Mouse (Mus musculus): Measurements from ENCODE around the gene Tmem248. TPM values are rescaled to one million over a fixed set of nuclear protein-coding genes. Genes with fewer than 3 reads are reported as not detected.

The Tmem248 gene
- polyA plus RNA-seq, 1 experiment from 2014 or later, result 31.0 TPM

DNA sequence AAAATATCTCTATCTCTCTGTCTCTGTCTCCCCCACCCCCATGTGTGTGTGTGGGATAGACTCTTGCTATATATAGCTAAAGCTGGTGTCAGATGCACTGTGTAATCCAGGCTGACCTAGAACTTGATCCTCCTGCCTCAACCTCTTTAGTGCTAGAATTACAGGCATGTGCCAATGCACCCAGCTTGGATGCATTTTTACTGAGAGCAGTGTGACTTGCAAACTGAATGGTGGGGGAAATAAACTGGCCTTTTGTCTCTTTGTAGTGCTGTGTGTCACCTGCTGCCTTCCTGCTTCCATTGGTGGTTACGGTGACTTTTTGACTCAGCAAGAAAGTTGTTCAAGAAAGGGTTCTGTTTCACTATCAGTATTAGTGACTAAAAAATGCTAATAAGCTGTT, 20.6 kb upstream of the Tmem248 start:
- Histone ChIP-seq H3K9me3 (ENCODE audit: control insufficient read depth, low read length) (no peaks in the 10 kb centered on the region), H3K27ac (ENCODE audit: low read depth, low read length) (no peak overlapping the region), H3K9ac (replicated peaks; ENCODE audit: low read depth, low read length) (no peak overlapping the region), H3K4me1 (ENCODE audit: control insufficient read depth, insufficient read depth, low read length) (no peaks in the 10 kb centered on the region), H3K36me3 (ENCODE audit: control insufficient read depth, insufficient read depth, low read length) (peaks cover 27% of the 10 kb centered on the region), H3K27me3 (ENCODE audit: control insufficient read depth, insufficient read depth, low read length) (no peaks in the 10 kb centered on the region), H3K4me3 (ENCODE audit: low read depth, low read length) (no peak overlapping the region), H3K4me2 (ENCODE audit: low read depth, low read length) (no peak overlapping the region)
- ATAC-seq (ENCODE audit: low read depth), result no peak
- 58% methylated on average over 1 of the region's 1 CpGs for WGBS

DNA sequence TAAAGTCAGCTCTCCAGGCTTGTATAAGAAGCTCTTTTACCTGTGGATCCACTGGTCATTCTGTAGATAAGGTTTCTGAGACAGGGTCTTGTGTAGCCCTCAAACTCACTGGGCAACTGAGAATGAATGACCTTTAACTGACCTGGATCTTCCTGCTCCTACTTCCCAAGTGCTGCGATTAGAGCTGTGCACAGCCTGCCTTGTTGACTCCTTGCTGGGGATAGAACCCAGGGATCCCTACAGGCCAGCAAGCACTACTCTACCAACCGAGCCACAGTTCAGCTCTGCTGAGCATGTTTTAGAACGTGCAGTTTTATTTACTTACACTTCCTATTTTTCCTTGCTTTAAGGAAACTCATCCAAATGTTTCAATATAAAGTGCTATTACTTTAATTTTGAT, 19.4 kb upstream of the Tmem248 start:
- Histone ChIP-seq H3K4me1 (ENCODE audit: control insufficient read depth, insufficient read depth, low read length) (no peaks in the 10 kb centered on the region), H3K36me3 (ENCODE audit: control insufficient read depth, insufficient read depth, low read length) (peaks cover 21% of the 10 kb centered on the region), H3K27ac (ENCODE audit: low read depth, low read length) (no peak overlapping the region), H3K4me2 (ENCODE audit: low read depth, low read length) (no peak overlapping the region), H3K9ac (replicated peaks; ENCODE audit: low read depth, low read length) (no peak overlapping the region), H3K9me3 (ENCODE audit: control insufficient read depth, low read length) (no peaks in the 10 kb centered on the region), H3K4me3 (ENCODE audit: low read depth, low read length) (no peak overlapping the region), H3K27me3 (ENCODE audit: control insufficient read depth, insufficient read depth, low read length) (no peaks in the 10 kb centered on the region)
- 88% methylated on average over 3 of the region's 3 CpGs for WGBS
- ATAC-seq (ENCODE audit: low read depth), result no peak

DNA sequence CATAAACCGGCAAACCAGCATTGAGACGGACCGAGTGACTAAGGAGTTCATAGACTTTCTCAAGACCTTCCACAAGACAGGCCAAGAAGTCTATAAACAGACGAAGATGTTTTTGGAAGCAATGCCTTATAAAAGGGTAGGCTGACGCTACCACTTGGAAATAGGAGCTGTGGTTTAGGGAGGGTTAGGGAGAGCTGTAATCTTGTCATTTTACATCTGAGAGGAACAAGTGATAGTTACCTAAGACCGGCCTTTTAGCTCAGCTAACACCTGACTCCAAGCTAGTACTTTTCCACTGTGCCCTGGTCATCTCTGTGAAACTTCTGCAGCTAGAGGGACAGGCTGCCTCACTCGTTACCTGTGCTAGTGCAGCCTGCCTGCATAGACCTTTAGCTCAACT, 18.9 kb upstream of the Tmem248 start:
- Histone ChIP-seq H3K4me1 (ENCODE audit: control insufficient read depth, insufficient read depth, low read length) (no peaks in the 10 kb centered on the region), H3K4me3 (ENCODE audit: low read depth, low read length) (no peak overlapping the region), H3K9me3 (ENCODE audit: control insufficient read depth, low read length) (no peaks in the 10 kb centered on the region), H3K36me3 (ENCODE audit: control insufficient read depth, insufficient read depth, low read length) (peaks cover 20% of the 10 kb centered on the region), H3K4me2 (ENCODE audit: low read depth, low read length) (no peak overlapping the region), H3K27me3 (ENCODE audit: control insufficient read depth, insufficient read depth, low read length) (no peaks in the 10 kb centered on the region), H3K9ac (replicated peaks; ENCODE audit: low read depth, low read length) (no peak overlapping the region), H3K27ac (ENCODE audit: low read depth, low read length) (no peak overlapping the region)
- ATAC-seq (ENCODE audit: low read depth), result no peak
- WGBS, result 94% methylated on average over 7 of the region's 7 CpGs

DNA sequence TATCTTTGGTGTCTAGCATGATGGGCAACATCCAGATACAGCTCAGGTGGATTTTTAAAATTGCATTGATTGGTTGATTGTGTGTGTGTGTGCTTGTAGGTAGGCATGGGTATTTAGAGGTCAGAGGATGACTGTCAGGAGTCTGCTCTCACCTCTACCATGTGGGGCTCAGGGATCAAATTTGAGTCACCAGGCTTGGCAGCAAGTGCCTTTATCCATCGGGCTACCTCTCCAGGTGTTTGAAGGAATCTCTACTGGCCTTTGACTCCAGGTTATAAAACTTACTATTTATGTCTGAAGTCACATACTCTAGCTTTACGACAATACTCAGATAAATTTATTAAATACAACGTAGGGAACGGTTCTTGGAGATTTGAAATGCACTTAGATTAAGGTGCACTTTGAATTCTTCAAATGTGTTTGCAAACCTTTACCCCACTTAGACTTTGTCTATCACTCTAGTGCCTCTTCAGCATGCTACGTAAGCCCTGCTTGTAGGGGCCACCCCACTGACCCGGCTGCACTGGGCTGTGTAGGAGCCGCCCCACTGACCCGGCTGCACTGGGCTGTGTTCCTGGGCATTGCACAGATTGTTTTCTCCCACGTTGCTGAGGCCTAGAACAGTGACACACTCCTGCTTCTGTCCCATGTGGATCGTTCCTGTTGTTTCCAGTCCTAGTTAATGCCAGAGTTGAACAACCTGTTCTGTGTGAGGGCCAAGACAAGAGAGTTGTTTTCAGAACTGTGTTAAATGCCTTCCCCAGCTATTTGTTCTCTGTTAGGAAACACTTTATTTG, 16.4 kb upstream of the Tmem248 start:
- Histone ChIP-seq H3K4me1 (ENCODE audit: control insufficient read depth, insufficient read depth, low read length) (no peaks in the 10 kb centered on the region), H3K27ac (ENCODE audit: low read depth, low read length) (no peak overlapping the region), H3K36me3 (ENCODE audit: control insufficient read depth, insufficient read depth, low read length) (peaks cover 16% of the 10 kb centered on the region), H3K4me3 (ENCODE audit: low read depth, low read length) (no peak overlapping the region), H3K27me3 (ENCODE audit: control insufficient read depth, insufficient read depth, low read length) (no peaks in the 10 kb centered on the region), H3K4me2 (ENCODE audit: low read depth, low read length) (no peak overlapping the region), H3K9me3 (ENCODE audit: control insufficient read depth, low read length) (no peaks in the 10 kb centered on the region), H3K9ac (replicated peaks; ENCODE audit: low read depth, low read length) (no peak overlapping the region)
- WGBS, result 88% methylated on average over 10 of the region's 10 CpGs
- no peak for ATAC-seq (ENCODE audit: low read depth)

DNA sequence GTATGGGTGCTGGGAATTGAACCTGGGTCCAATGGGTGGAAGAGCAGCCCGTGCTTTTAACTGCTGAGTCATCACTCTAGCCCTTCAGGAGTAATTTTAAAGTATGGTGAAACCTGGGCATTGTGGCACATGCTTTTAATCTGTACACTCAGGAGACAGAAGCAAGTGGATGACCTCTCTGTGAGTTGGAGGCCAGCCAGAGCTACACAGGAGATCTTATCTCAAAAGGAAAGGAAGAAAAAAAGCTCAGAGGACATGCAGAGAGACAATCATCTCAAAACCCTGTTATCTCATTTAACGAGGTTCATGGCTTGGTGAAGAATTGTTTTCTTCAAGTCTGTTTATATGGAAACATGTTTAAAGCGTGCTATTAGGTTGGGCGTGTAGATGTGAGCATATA, 12.9 kb upstream of the Tmem248 start:
- Histone ChIP-seq H3K4me3 (ENCODE audit: low read depth, low read length) (no peak overlapping the region), H3K27me3 (ENCODE audit: control insufficient read depth, insufficient read depth, low read length) (no peaks in the 10 kb centered on the region), H3K27ac (ENCODE audit: low read depth, low read length) (no peak overlapping the region), H3K4me1 (ENCODE audit: control insufficient read depth, insufficient read depth, low read length) (no peaks in the 10 kb centered on the region), H3K9me3 (ENCODE audit: control insufficient read depth, low read length) (no peaks in the 10 kb centered on the region), H3K36me3 (ENCODE audit: control insufficient read depth, insufficient read depth, low read length) (0 out of 2 replicates have a peak, but pooled peaks cover 6% of the 10 kb centered on the region), H3K4me2 (ENCODE audit: low read depth, low read length) (no peak overlapping the region), H3K9ac (replicated peaks; ENCODE audit: low read depth, low read length) (no peak overlapping the region)
- no peak for ATAC-seq (ENCODE audit: low read depth)
- WGBS, result 91% methylated on average over 4 of the region's 4 CpGs

DNA sequence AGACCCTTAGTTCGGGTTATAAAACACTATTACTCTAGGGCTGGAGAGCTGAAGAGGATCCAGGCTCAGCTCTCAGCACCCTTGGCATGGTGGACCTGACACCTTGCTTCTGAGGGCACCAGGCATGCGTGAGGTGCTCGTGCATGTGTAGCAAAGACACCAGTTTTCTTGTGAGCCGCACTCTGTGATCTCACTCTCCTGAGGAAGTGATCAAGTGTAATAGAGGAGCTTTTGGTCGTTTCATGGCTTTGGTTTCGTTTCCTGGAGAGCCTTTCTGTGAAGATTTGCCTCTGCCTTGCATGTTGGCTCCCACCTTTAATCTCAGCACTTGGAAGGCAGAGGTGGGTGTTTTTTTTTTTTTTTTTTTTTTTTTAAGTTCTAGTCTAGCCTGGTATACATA, 12.3 kb upstream of the Tmem248 start:
- H3K4me1 ChIP-seq (ENCODE audit: control insufficient read depth, insufficient read depth, low read length), result no peaks in the 10 kb centered on the region
- no peak for ATAC-seq (ENCODE audit: low read depth)
- no peak overlapping the region for H3K4me3 ChIP-seq (ENCODE audit: low read depth, low read length)
- no peak overlapping the region for H3K27ac ChIP-seq (ENCODE audit: low read depth, low read length)
- no peak overlapping the region for H3K9ac ChIP-seq (replicated peaks; ENCODE audit: low read depth, low read length)
- H3K9me3 ChIP-seq (ENCODE audit: control insufficient read depth, low read length), result no peaks in the 10 kb centered on the region
- no peak overlapping the region for H3K4me2 ChIP-seq (ENCODE audit: low read depth, low read length)
- no peaks in the 10 kb centered on the region for H3K27me3 ChIP-seq (ENCODE audit: control insufficient read depth, insufficient read depth, low read length)
- WGBS, result 86% methylated on average over 6 of the region's 6 CpGs
- peaks cover 12% of the 10 kb centered on the region; the same call in 1 of the 2 replicates for H3K36me3 ChIP-seq (ENCODE audit: control insufficient read depth, insufficient read depth, low read length)

DNA sequence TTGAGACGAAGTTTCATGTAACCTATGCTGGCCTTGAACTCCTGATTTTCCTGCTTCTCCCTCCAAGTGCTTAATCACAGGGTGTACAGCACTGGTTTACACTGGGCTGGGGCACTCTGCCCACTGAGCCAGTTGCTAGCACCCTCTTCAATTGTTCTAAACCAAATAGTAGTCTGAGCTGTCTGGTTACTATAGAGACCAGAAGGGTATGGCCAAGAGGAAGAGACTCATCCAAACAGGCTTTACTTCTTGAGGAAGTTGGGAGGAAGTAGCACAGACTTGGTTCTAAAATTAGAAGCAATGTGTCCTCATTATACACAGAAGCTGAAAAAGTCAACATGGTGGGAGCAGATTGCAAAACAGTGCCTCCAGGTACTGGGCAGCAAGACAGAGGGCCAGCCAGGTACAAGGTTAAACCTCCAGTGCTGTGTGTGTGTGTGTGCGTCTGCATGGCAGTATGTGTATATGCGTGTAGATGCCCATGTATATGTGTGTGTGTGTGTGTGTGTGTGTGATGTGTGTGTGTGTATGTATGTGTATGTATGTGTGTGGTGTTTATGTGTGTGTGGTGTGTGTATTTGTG, 11.3 kb upstream of the Tmem248 start:
- Histone ChIP-seq H3K27me3 (ENCODE audit: control insufficient read depth, insufficient read depth, low read length) (no peaks in the 10 kb centered on the region), H3K27ac (ENCODE audit: low read depth, low read length) (no peak overlapping the region), H3K9ac (replicated peaks; ENCODE audit: low read depth, low read length) (no peak overlapping the region), H3K4me1 (ENCODE audit: control insufficient read depth, insufficient read depth, low read length) (no peaks in the 10 kb centered on the region), H3K4me2 (ENCODE audit: low read depth, low read length) (no peak overlapping the region), H3K36me3 (ENCODE audit: control insufficient read depth, insufficient read depth, low read length) (peaks cover 19% of the 10 kb centered on the region; the same call in 1 of the 2 replicates), H3K4me3 (ENCODE audit: low read depth, low read length) (no peak overlapping the region), H3K9me3 (ENCODE audit: control insufficient read depth, low read length) (no peaks in the 10 kb centered on the region)
- ATAC-seq (ENCODE audit: low read depth), result no peak
- 96% methylated on average over 3 of the region's 3 CpGs for WGBS

DNA sequence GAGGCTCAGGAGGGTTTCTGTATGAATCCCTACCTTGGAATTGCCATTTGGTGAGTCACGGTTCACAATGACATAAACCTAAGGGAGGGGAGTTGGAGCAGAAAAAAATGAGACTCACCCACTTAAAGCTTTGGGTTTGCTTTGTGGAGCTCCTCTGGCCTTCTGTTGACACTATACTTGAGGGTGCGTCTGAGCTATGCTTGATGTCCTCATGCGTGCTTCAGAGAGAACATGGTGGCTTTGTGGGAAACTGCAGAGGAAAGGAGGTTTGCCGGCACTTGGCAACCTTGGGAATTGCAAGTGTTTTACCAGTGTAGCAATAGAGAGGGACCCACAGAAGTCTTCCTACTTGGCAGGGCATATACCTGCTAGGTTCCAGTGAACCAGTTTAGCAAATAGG, 9.6 kb upstream of the Tmem248 start:
- Histone ChIP-seq H3K9me3 (ENCODE audit: control insufficient read depth, low read length) (no peaks in the 10 kb centered on the region), H3K9ac (replicated peaks; ENCODE audit: low read depth, low read length) (no peak overlapping the region), H3K4me3 (ENCODE audit: low read depth, low read length) (no peak overlapping the region), H3K27me3 (ENCODE audit: control insufficient read depth, insufficient read depth, low read length) (no peaks in the 10 kb centered on the region), H3K27ac (ENCODE audit: low read depth, low read length) (no peak overlapping the region), H3K36me3 (ENCODE audit: control insufficient read depth, insufficient read depth, low read length) (peaks cover 28% of the 10 kb centered on the region), H3K4me1 (ENCODE audit: control insufficient read depth, insufficient read depth, low read length) (no peaks in the 10 kb centered on the region), H3K4me2 (ENCODE audit: low read depth, low read length) (no peak overlapping the region)
- ATAC-seq (ENCODE audit: low read depth), result no peak
- 95% methylated on average over 4 of the region's 4 CpGs for WGBS

DNA sequence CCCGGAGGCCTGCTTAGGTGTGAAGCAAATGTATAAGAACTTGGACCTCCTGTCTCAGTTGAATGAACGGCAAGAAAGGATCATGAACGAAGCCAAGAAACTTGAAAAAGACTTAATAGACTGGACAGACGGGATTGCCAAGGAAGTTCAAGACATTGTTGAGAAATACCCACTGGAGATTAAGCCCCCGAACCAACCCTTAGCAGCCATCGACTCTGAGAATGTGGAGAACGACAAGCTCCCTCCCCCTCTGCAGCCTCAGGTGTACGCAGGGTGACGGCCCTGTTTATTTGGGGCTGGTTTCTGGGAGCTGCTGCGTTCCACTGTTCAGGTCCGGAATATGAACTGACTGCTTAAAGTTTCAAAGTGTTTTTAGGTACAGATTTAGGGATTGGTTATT, 3.9 kb upstream of the Tmem248 start:
- H3K9ac ChIP-seq (replicated peaks; ENCODE audit: low read depth, low read length), result no peak overlapping the region
- 95% methylated on average over 11 of the region's 11 CpGs for WGBS
- no peak overlapping the region for H3K4me2 ChIP-seq (ENCODE audit: low read depth, low read length)
- no peaks in the 10 kb centered on the region for H3K9me3 ChIP-seq (ENCODE audit: control insufficient read depth, low read length)
- no peaks in the 10 kb centered on the region for H3K27me3 ChIP-seq (ENCODE audit: control insufficient read depth, insufficient read depth, low read length)
- H3K27ac ChIP-seq (ENCODE audit: low read depth, low read length), result no peak overlapping the region
- no peak overlapping the region for H3K4me3 ChIP-seq (ENCODE audit: low read depth, low read length)
- no peaks in the 10 kb centered on the region for H3K4me1 ChIP-seq (ENCODE audit: control insufficient read depth, insufficient read depth, low read length)
- peaks cover 32% of the 10 kb centered on the region for H3K36me3 ChIP-seq (ENCODE audit: control insufficient read depth, insufficient read depth, low read length)
- no peak for ATAC-seq (ENCODE audit: low read depth)
